In genomic region chr4:143092082-143092701, GRCm38 (mm10) we compare ENCODE assay signal across 21 mouse cellular contexts.
DNase-seq lines count a peak whose midpoint lies in the region; ATAC-seq and TF ChIP-seq lines count a peak whose summit lies in the region.
"Had no signal": no experiment of that assay in that cellular context is flagged by ENCODE, and none has a peak within 500 bp of the region (broad histone marks: within the 10 kb centered on the region; RNA-seq: fewer than 3 reads in every experiment).

No protein-coding gene starts in this region.

- H3K4me1 ChIP-seq in lung, embryonic 14.5 days (ENCODE audit: insufficient read depth) = no peaks in the 10 kb centered on the region
- no peaks in the 10 kb centered on the region; the same call in 1 of the 2 replicates for H3K4me1 ChIP-seq in hindbrain, embryonic 11.5 days (replicated peaks; ENCODE audit: control insufficient read depth, insufficient read depth, low read length)
- H3K4me1 ChIP-seq in neural tube, embryonic 13.5 days (replicated peaks) = peaks cover 18% of the 10 kb centered on the region
- H3K4me1 ChIP-seq: forebrain, embryonic 15.5 days; heart, embryonic 15.5 days; limb, embryonic 15.5 days; liver, embryonic 15.5 days had no signal

- no peaks in the 10 kb centered on the region for H3K27me3 ChIP-seq in lung, embryonic 14.5 days (ENCODE audit: insufficient read depth, low read length)
- H3K27me3 ChIP-seq in hindbrain, embryonic 11.5 days (ENCODE audit: control insufficient read depth, insufficient read depth, low read length) = no peaks in the 10 kb centered on the region
- H3K27me3 ChIP-seq in neural tube, embryonic 13.5 days = no peaks in the 10 kb centered on the region
- H3K27me3 ChIP-seq: forebrain, embryonic 15.5 days; hindbrain, embryonic 15.5 days; limb, embryonic 15.5 days; liver, embryonic 15.5 days had no signal

- no peak overlapping the region for H3K27ac ChIP-seq in lung, embryonic 14.5 days (ENCODE audit: low read depth)
- peak overlapping the region; percentile 33; the same call in 1 of the 2 replicates for H3K27ac ChIP-seq in hindbrain, embryonic 11.5 days (ENCODE audit: low read depth, low read length)
- H3K27ac ChIP-seq in neural tube, embryonic 13.5 days (replicated peaks) = peak overlapping the region; percentile 75
- H3K27ac ChIP-seq: forebrain, embryonic 15.5 days; heart, adult 2 months; heart, embryonic 15.5 days; hindbrain, embryonic 15.5 days; limb, embryonic 15.5 days; liver, embryonic 15.5 days had no signal

- no peak for TF ChIP-seq CTCF in lung, embryonic 14.5 days (IDR thresholded peaks at IDR 0.05; ENCODE audit: low read depth)

- no peak for ATAC-seq in lung, embryonic 14.5 days (ENCODE audit: insufficient read depth)
- 0 out of 2 replicates have a peak, but pooled peaks have one; percentile 43 for ATAC-seq in hindbrain, embryonic 11.5 days (ENCODE audit: low FRiP score)
- ATAC-seq in neural tube, embryonic 13.5 days (ENCODE audit: low read depth) = peak; percentile 82
- ATAC-seq: forebrain, embryonic 15.5 days; lung, postnatal 0 days had no signal

- intact Hi-C loops in left cerebral cortex, postnatal 25 days (cut with DNase I) = no loop called here

- no peaks in the 10 kb centered on the region for H3K36me3 ChIP-seq in lung, embryonic 14.5 days (ENCODE audit: insufficient read depth)
- H3K36me3 ChIP-seq in hindbrain, embryonic 11.5 days (ENCODE audit: control insufficient read depth, insufficient read depth, low read length) = no peaks in the 10 kb centered on the region
- no peaks in the 10 kb centered on the region for H3K36me3 ChIP-seq in neural tube, embryonic 13.5 days
- H3K36me3 ChIP-seq: forebrain, embryonic 15.5 days; heart, embryonic 15.5 days; hindbrain, embryonic 15.5 days; limb, embryonic 15.5 days; liver, embryonic 15.5 days had no signal

- H3K9me3 ChIP-seq in lung, embryonic 14.5 days (ENCODE audit: low read depth, low read length) = no peaks in the 10 kb centered on the region
- no peaks in the 10 kb centered on the region for H3K9me3 ChIP-seq in hindbrain, embryonic 11.5 days (ENCODE audit: control insufficient read depth, low read length)
- H3K9me3 ChIP-seq in neural tube, embryonic 13.5 days = no peaks in the 10 kb centered on the region
- H3K9me3 ChIP-seq: forebrain, embryonic 15.5 days; heart, embryonic 15.5 days; hindbrain, embryonic 15.5 days; limb, embryonic 15.5 days; liver, embryonic 15.5 days had no signal

- peak; percentile 63 for DNase-seq in adrenal gland, postnatal 14 days
- no peak for DNase-seq in adrenal gland, postnatal 4 days (ENCODE audit: low spot score in 2 of 2)
- DNase-seq in lung, embryonic 14.5 days = peak; percentile 13
- DNase-seq in lung, postnatal 36 days = no peak
- DNase-seq in hindbrain, embryonic 11.5 days (ENCODE audit: low spot score) = no peak
- DNase-seq in left cerebral cortex, postnatal 25 days (ENCODE audit: low spot score in 2 of 2) = no peak
- no peak for DNase-seq in layer of hippocampus, adult 9-10 months (ENCODE audit: low spot score)
- DNase-seq: cerebellum, postnatal 10 days; gastrocnemius, postnatal 25 days; heart, adult 2 months; kidney, adult 2 months; layer of hippocampus, postnatal 36 days; midbrain, embryonic 14.5 days; thymus, postnatal 25 days had no signal

- 32% methylated on average over 12 of the region's 12 CpGs for WGBS in lung, embryonic 14.5 days
- 43% methylated on average over 12 of the region's 12 CpGs for WGBS in hindbrain, embryonic 11.5 days
- 9% methylated on average over 12 of the region's 12 CpGs for WGBS in neural tube, embryonic 13.5 days

- H3K9ac ChIP-seq in lung, embryonic 14.5 days = no peak overlapping the region
- no peak overlapping the region for H3K9ac ChIP-seq in hindbrain, embryonic 11.5 days (ENCODE audit: low read depth, low read length)
- no peak overlapping the region for H3K9ac ChIP-seq in neural tube, embryonic 13.5 days
- H3K9ac ChIP-seq: forebrain, embryonic 15.5 days; heart, embryonic 15.5 days; hindbrain, embryonic 15.5 days; limb, embryonic 15.5 days; liver, embryonic 15.5 days had no signal

- H3K4me3 ChIP-seq in lung, embryonic 14.5 days (ENCODE audit: low read depth, low read length) = no peak overlapping the region
- no peak overlapping the region for H3K4me3 ChIP-seq in hindbrain, embryonic 11.5 days (ENCODE audit: low read depth, low read length)
- no peak overlapping the region for H3K4me3 ChIP-seq in neural tube, embryonic 13.5 days
- H3K4me3 ChIP-seq: forebrain, embryonic 15.5 days; heart, adult 2 months; heart, embryonic 15.5 days; hindbrain, embryonic 15.5 days; limb, embryonic 15.5 days; liver, embryonic 15.5 days had no signal

- no peak overlapping the region for H3K4me2 ChIP-seq in lung, embryonic 14.5 days
- no peak overlapping the region for H3K4me2 ChIP-seq in hindbrain, embryonic 11.5 days (replicated peaks; ENCODE audit: low read depth, low read length)
- peak overlapping the region; percentile 17 for H3K4me2 ChIP-seq in neural tube, embryonic 13.5 days
- H3K4me2 ChIP-seq: forebrain, embryonic 15.5 days; heart, embryonic 15.5 days; hindbrain, embryonic 15.5 days; limb, embryonic 15.5 days; liver, embryonic 15.5 days had no signal

Comparison
In these comparisons a context has a peak if more than half of its experiments do, and no peak if none do; other contexts are left out.
1. DNase-seq: peak in adrenal gland, postnatal 14 days (single experiment) and lung, embryonic 14.5 days (single experiment); none in adrenal gland, postnatal 4 days (0 of 2), lung, postnatal 36 days (single experiment), hindbrain, embryonic 11.5 days (single experiment), left cerebral cortex, postnatal 25 days (0 of 2) and layer of hippocampus, adult 9-10 months (single experiment).